In genomic region chr16:50306727-50307126, GRCm38 (mm10) we compare ENCODE assay signal across 8 mouse cellular contexts.
DNase-seq lines count a peak whose midpoint lies in the region; ATAC-seq lines count a peak whose summit lies in the region.

No protein-coding gene starts in this region.

- no peaks in the 10 kb centered on the region for H3K9me3 ChIP-seq in hindbrain, embryonic 14.5 days (ENCODE audit: control insufficient read depth, low read length)
- H3K9me3 ChIP-seq in hindbrain, embryonic 16.5 days (ENCODE audit: control insufficient read depth, low read length): no peaks in the 10 kb centered on the region

- no peak overlapping the region for H3K27ac ChIP-seq in hindbrain, embryonic 14.5 days
- no peak overlapping the region for H3K27ac ChIP-seq in hindbrain, embryonic 16.5 days (ENCODE audit: low read depth, low read length)

- no peak overlapping the region for H3K4me3 ChIP-seq in hindbrain, embryonic 14.5 days (replicated peaks; ENCODE audit: low read length)
- no peak overlapping the region for H3K4me3 ChIP-seq in hindbrain, embryonic 16.5 days (ENCODE audit: low read length)

- H3K27me3 ChIP-seq in hindbrain, embryonic 14.5 days (ENCODE audit: control insufficient read depth, insufficient read depth, low read length): no peaks in the 10 kb centered on the region
- H3K27me3 ChIP-seq in hindbrain, embryonic 16.5 days (replicated peaks; ENCODE audit: control insufficient read depth, insufficient read depth, low read length): no peaks in the 10 kb centered on the region

- H3K36me3 ChIP-seq in hindbrain, embryonic 14.5 days (replicated peaks; ENCODE audit: control insufficient read depth, insufficient read depth): no peaks in the 10 kb centered on the region
- H3K36me3 ChIP-seq in hindbrain, embryonic 16.5 days (ENCODE audit: control insufficient read depth, insufficient read depth, low read length): no peaks in the 10 kb centered on the region

- no peak overlapping the region for H3K9ac ChIP-seq in hindbrain, embryonic 14.5 days
- no peak overlapping the region for H3K9ac ChIP-seq in hindbrain, embryonic 16.5 days (ENCODE audit: low read depth, low read length)

- peak; percentile 65 for DNase-seq in hindbrain, embryonic 14.5 days (ENCODE audit: low spot score)
- DNase-seq in A20 (ENCODE audit: low read depth, low spot score) (peak; percentile 39), NIH3T3 (ENCODE audit: low read depth) (peak; percentile 41)
- no peak for DNase-seq in right cerebral cortex, postnatal 14 days
- no peak for DNase-seq in kidney, adult 11 months
- no peak for DNase-seq in layer of hippocampus, postnatal 36 days

- 0 out of 2 replicates have a peak, but pooled peaks have one; percentile 40 for ATAC-seq in hindbrain, embryonic 14.5 days (ENCODE audit: low FRiP score)
- ATAC-seq in hindbrain, embryonic 16.5 days: no peak
- ATAC-seq in megakaryocyte progenitor cell, adult 5-6 weeks (replicated peaks; ENCODE audit: poor library complexity): peak; percentile 68

- no peaks in the 10 kb centered on the region for H3K4me1 ChIP-seq in hindbrain, embryonic 14.5 days (replicated peaks; ENCODE audit: control insufficient read depth, insufficient read depth, low read length)
- no peaks in the 10 kb centered on the region for H3K4me1 ChIP-seq in hindbrain, embryonic 16.5 days (ENCODE audit: control insufficient read depth, insufficient read depth, low read depth, low read length)

- H3K4me2 ChIP-seq in hindbrain, embryonic 14.5 days (replicated peaks): no peak overlapping the region
- H3K4me2 ChIP-seq in hindbrain, embryonic 16.5 days (ENCODE audit: low read length): no peak overlapping the region

Comparison
In these comparisons a context has a peak if more than half of its experiments do, and no peak if none do; other contexts are left out.
1. DNase-seq: peak in hindbrain, embryonic 14.5 days (single experiment), A20 (single experiment) and NIH3T3 (single experiment); none in right cerebral cortex, postnatal 14 days (single experiment), kidney, adult 11 months (single experiment) and layer of hippocampus, postnatal 36 days (0 of 2).